ENCODE assay signal across 8 mouse cellular contexts in the genomic region with DNA sequence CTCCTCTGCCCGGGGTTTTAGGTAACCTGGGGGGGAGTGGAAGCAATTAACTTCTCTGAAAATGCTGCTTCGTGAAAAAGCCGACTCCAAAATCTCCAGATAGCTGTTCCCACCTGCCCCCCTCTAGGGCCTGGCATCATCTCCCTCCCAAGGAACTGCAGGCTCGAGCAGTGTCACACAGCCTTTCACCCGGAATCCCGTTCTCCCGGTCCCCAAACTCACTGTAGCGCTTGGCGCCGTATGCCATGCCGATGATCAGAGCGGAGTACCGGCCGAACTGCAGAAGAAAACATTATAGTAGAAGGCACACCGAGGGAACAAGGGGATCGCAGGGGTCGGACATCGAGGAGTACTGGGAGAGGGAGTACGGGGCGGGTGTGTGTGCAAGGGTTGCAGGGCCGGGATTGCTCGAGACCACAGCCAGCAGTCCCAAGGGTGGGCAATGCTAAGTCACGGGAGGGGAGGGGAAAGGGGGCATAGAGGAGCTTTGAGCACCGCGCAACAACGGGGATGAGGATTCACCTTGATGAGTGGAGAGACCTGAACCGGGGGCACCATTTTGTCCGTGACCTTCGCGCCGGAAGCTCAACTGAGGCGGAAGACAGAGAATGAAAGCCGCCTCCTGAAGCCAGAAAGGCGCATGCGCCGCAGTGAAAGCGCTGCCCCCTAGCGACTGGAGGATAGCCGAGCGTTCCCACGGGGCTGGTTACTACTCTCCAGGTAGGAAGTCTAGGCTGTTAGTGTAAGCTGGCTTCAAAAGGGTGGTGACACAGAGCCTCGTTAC. TPM values are rescaled to one million over a fixed set of nuclear protein-coding genes. Genes with fewer than 3 reads are reported as not detected.
DNase-seq lines count a peak whose midpoint lies in the region; ATAC-seq and TF ChIP-seq lines count a peak whose summit lies in the region.

A gene (minus strand): TSS at position 645 of the 784 bp plus-strand sequence.

- peak within 1 kb of the TSS; percentile 91 for H3K9ac ChIP-seq in embryonic facial prominence, embryonic 14.5 days (ENCODE audit: low read depth, low read length)
- H3K9ac ChIP-seq in limb, embryonic 14.5 days (ENCODE audit: low read depth, low read length, severe bottlenecking): peak within 1 kb of the TSS; percentile 76
- peak within 1 kb of the TSS; percentile 90 for H3K9ac ChIP-seq in midbrain, postnatal 0 days (replicated peaks; ENCODE audit: low read length, poor library complexity, severe bottlenecking)

- H3K4me1 ChIP-seq in embryonic facial prominence, embryonic 14.5 days (ENCODE audit: control insufficient read depth, insufficient read depth, low read length): peaks cover 9% of the 10 kb centered on the region; the same call in 1 of the 2 replicates
- peaks cover 9% of the 10 kb centered on the region; the same call in 1 of the 2 replicates for H3K4me1 ChIP-seq in limb, embryonic 14.5 days (ENCODE audit: control insufficient read depth, insufficient read depth, low read length)
- H3K4me1 ChIP-seq in midbrain, postnatal 0 days (ENCODE audit: insufficient read depth, low read length): peaks cover 4% of the 10 kb centered on the region; the same call in 1 of the 2 replicates

- no peaks in the 10 kb centered on the region for H3K27me3 ChIP-seq in embryonic facial prominence, embryonic 14.5 days (replicated peaks; ENCODE audit: control insufficient read depth, insufficient read depth, low read length)
- H3K27me3 ChIP-seq in limb, embryonic 14.5 days (ENCODE audit: control insufficient read depth, insufficient read depth, low read length): no peaks in the 10 kb centered on the region
- no peaks in the 10 kb centered on the region for H3K27me3 ChIP-seq in midbrain, postnatal 0 days (ENCODE audit: insufficient read depth, low read length)

- under 1% methylated on average over 42 of the region's 42 CpGs for WGBS in embryonic facial prominence, embryonic 14.5 days
- under 1% methylated on average over 42 of the region's 42 CpGs for WGBS in limb, embryonic 14.5 days
- WGBS in midbrain, postnatal 0 days: 1% methylated on average over 42 of the region's 42 CpGs

- no peak within 1 kb of the TSS for H3K27ac ChIP-seq in embryonic facial prominence, embryonic 14.5 days (replicated peaks; ENCODE audit: low read depth, low read length)
- H3K27ac ChIP-seq in limb, embryonic 14.5 days (replicated peaks; ENCODE audit: low read depth, low read length): no peak within 1 kb of the TSS
- H3K27ac ChIP-seq in midbrain, postnatal 0 days (ENCODE audit: low read depth, low read length): peak within 1 kb of the TSS; percentile 65

- H3K4me3 ChIP-seq in embryonic facial prominence, embryonic 14.5 days (ENCODE audit: low read depth, low read length): peak within 1 kb of the TSS; percentile 92
- H3K4me3 ChIP-seq in limb, embryonic 14.5 days (replicated peaks; ENCODE audit: low read length): peak within 1 kb of the TSS; percentile 69
- H3K4me3 ChIP-seq in midbrain, postnatal 0 days (ENCODE audit: low read depth, low read length): peak within 1 kb of the TSS; percentile 90

- TF ChIP-seq POLR2A in limb, embryonic 14.5 days (IDR thresholded peaks at IDR 0.05; ENCODE audit: borderline replicate concordance, extremely low read depth, insufficient read depth, insufficient read length): no peak

- peak within 1 kb of the TSS; percentile 80 for H3K4me2 ChIP-seq in embryonic facial prominence, embryonic 14.5 days (ENCODE audit: low read depth, low read length)
- H3K4me2 ChIP-seq in limb, embryonic 14.5 days (replicated peaks; ENCODE audit: low read depth, low read length, severe bottlenecking): peak within 1 kb of the TSS; percentile 79
- H3K4me2 ChIP-seq in midbrain, postnatal 0 days (ENCODE audit: low read depth, low read length, poor library complexity, severe bottlenecking): peak within 1 kb of the TSS; percentile 81

- TF ChIP-seq CTCF in midbrain, postnatal 0 days (IDR thresholded peaks at IDR 0.05): peak; percentile 95

- peaks cover 37% of the 10 kb centered on the region for H3K36me3 ChIP-seq in embryonic facial prominence, embryonic 14.5 days (ENCODE audit: control insufficient read depth, insufficient read depth, low read length)
- peaks cover 27% of the 10 kb centered on the region for H3K36me3 ChIP-seq in limb, embryonic 14.5 days (ENCODE audit: control insufficient read depth, insufficient read depth, low read length)
- H3K36me3 ChIP-seq in midbrain, postnatal 0 days (ENCODE audit: insufficient read depth, low read length): peaks cover 7% of the 10 kb centered on the region; the same call in 1 of the 2 replicates

- peak; percentile 91 for ATAC-seq in embryonic facial prominence, embryonic 14.5 days (ENCODE audit: low read depth)
- peak; percentile 85 for ATAC-seq in limb, embryonic 14.5 days (ENCODE audit: low FRiP score, low read depth)
- ATAC-seq in midbrain, postnatal 0 days (ENCODE audit: low FRiP score): peak; percentile 92

- no peaks in the 10 kb centered on the region for H3K9me3 ChIP-seq in embryonic facial prominence, embryonic 14.5 days (ENCODE audit: control insufficient read depth, low read length)
- H3K9me3 ChIP-seq in limb, embryonic 14.5 days (ENCODE audit: control insufficient read depth, low read length): no peaks in the 10 kb centered on the region
- H3K9me3 ChIP-seq in midbrain, postnatal 0 days (ENCODE audit: low read length): no peaks in the 10 kb centered on the region

- DNase-seq in 3T3-L1 (ENCODE audit: low read depth, low spot score): peak; percentile 95
- peak; percentile 89 to 92 for DNase-seq in adrenal gland, postnatal 4 days (ENCODE audit: low spot score in 2 of 2)
- DNase-seq in embryonic facial prominence, embryonic 14.5 days (ENCODE audit: low spot score): peak; percentile 95
- peak; percentile 92 for DNase-seq in heart, adult 8-10 months (ENCODE audit: low spot score)
- peak; percentile 97 for DNase-seq in kidney, adult 9 months
- DNase-seq in limb, embryonic 14.5 days (ENCODE audit: low spot score): peak; percentile 95
- peak; percentile 96 for DNase-seq in midbrain, postnatal 0 days (ENCODE audit: low spot score)
- peak; percentile 87 to 93 for DNase-seq in spleen, postnatal 14 days (ENCODE audit: low spot score in 2 of 2)

RNA-seq across cellular contexts. Expression of the gene that starts here (rescaled TPM):
- total RNA-seq in adrenal gland, postnatal 4 days (2021): 100 to 1,000 TPM; 291 to 308 TPM
- 388 and 486 TPM in 2 replicates for polyA plus RNA-seq in embryonic facial prominence, embryonic 14.5 days (2014; fragmentation: Nextera tagmentation; extraction: Ambion mirVana)
- total RNA-seq in heart, adult 8-10 months (2022): 1,000 to 10,000 TPM in 2 of 4 experiments, 100 to 1,000 TPM in 2; 523 to 1,345 (median 957) TPM
- polyA plus RNA-seq in limb, embryonic 14.5 days (2012; rRNA removed): 80.1 and 174 TPM in 2 replicates
- 411 and 423 TPM in 2 replicates for polyA plus RNA-seq in limb, embryonic 14.5 days (2014; fragmentation: Nextera tagmentation; extraction: Ambion mirVana)
- 82.6 and 90.9 TPM in 2 replicates for total RNA-seq in midbrain, postnatal 0 days (2014; rRNA removed)
- polyA plus RNA-seq in midbrain, postnatal 0 days (2015; fragmentation: Nextera tagmentation; extraction: Ambion mirVana): 533 and 539 TPM in 2 replicates
